8 mouse cellular contexts compared by ENCODE assay signal in genomic region chr7:30563117-30563905, GRCm38 (mm10). TPM values are rescaled to one million over a fixed set of nuclear protein-coding genes. Genes with fewer than 3 reads are reported as not detected.
DNase-seq lines count a peak whose midpoint lies in the region; ATAC-seq lines count a peak whose summit lies in the region.

TSS of gene U2af1l4 (plus strand) at chr7:30563301.
TSS of gene Gm49396 (plus strand) at chr7:30563344.
TSS of gene Psenen (minus strand) at chr7:30563627.

- DNase-seq in adrenal gland, adult 18-20 months (ENCODE audit: low spot score in 2 of 2): peak; percentile 88 to 90
- peak; percentile 98 for DNase-seq in embryo, embryonic 11 days
- peak; percentile 94 for DNase-seq in gastrocnemius, postnatal 25 days
- DNase-seq in intestine, embryonic 14.5 days (ENCODE audit: low spot score): peak; percentile 92
- DNase-seq in left cerebral cortex, postnatal 14 days (ENCODE audit: low spot score in 2 of 2): peak; percentile 97 to 98
- peak; percentile 99 for DNase-seq in mesoderm, embryonic 11.5 days (ENCODE audit: low read depth, low spot score)
- peak; percentile 93 to 96 for DNase-seq in right cerebral cortex, postnatal 36 days (ENCODE audit: low spot score in 2 of 2)
- DNase-seq in yolk sac, embryonic 10.5 days (ENCODE audit: low spot score): peak; percentile 96

- under 1% methylated on average over 45 of the region's 45 CpGs for WGBS in intestine, embryonic 14.5 days

- peak; percentile 84 for ATAC-seq in intestine, embryonic 14.5 days (replicated peaks; ENCODE audit: low FRiP score, low TSS enrichment, low read depth)

- H3K36me3 ChIP-seq in intestine, embryonic 14.5 days (ENCODE audit: control insufficient read depth, insufficient read depth, low read length): peaks cover 27% of the 10 kb centered on the region

- intact Hi-C loops in left cerebral cortex, postnatal 14 days (cut with DNase I): no loop called here

- peak within 1 kb of the TSS; percentile 60 for H3K4me2 ChIP-seq in intestine, embryonic 14.5 days (ENCODE audit: low read length)

- H3K9ac ChIP-seq in intestine, embryonic 14.5 days (ENCODE audit: low read length): peak within 1 kb of the TSS; percentile 81

- H3K9me3 ChIP-seq in intestine, embryonic 14.5 days (ENCODE audit: control insufficient read depth, low read length): no peaks in the 10 kb centered on the region

- no peaks in the 10 kb centered on the region for H3K27me3 ChIP-seq in intestine, embryonic 14.5 days (replicated peaks; ENCODE audit: control insufficient read depth, insufficient read depth, low read length)

- H3K27ac ChIP-seq in intestine, embryonic 14.5 days (ENCODE audit: low read depth): peak within 1 kb of the TSS; percentile 96

- H3K4me1 ChIP-seq in intestine, embryonic 14.5 days (replicated peaks; ENCODE audit: control insufficient read depth, insufficient read depth, low read length): peaks cover 15% of the 10 kb centered on the region; the same call in 1 of the 2 replicates

- H3K4me3 ChIP-seq in intestine, embryonic 14.5 days (ENCODE audit: low read depth, low read length): peak within 1 kb of the TSS; percentile 83

RNA-seq across cellular contexts. Expression of gene U2af1l4, which starts in this region (rescaled TPM):
- total RNA-seq in adrenal gland, adult 18-20 months (2021): 10 to 100 TPM; 67.1 to 67.4 TPM
- 10 to 100 TPM; 54.1 to 55.6 TPM for total RNA-seq in gastrocnemius, postnatal 25 days (2021)
- 92.3 and 94.5 TPM in 2 replicates for polyA plus RNA-seq in intestine, embryonic 14.5 days (2014; fragmentation: Nextera tagmentation; extraction: Ambion mirVana)
- total RNA-seq in left cerebral cortex, postnatal 14 days (2021): 10 to 100 TPM; 60.2 to 61.4 TPM

RNA-seq across cellular contexts. Expression of gene Gm49396, which starts in this region (rescaled TPM):
- total RNA-seq in adrenal gland, adult 18-20 months (2021): 1 to 10 TPM; 4.6 to 8.2 TPM
- total RNA-seq in gastrocnemius, postnatal 25 days (2021): 1 to 10 TPM; 1.6 to 2.2 TPM
- polyA plus RNA-seq in intestine, embryonic 14.5 days (2014; fragmentation: Nextera tagmentation; extraction: Ambion mirVana): 7.7 and 9.1 TPM in 2 replicates
- 1 to 10 TPM; 3.8 to 4.6 TPM for total RNA-seq in left cerebral cortex, postnatal 14 days (2021)

RNA-seq across cellular contexts. Expression of gene Psenen, which starts in this region (rescaled TPM):
- total RNA-seq in adrenal gland, adult 18-20 months (2021): 100 to 1,000 TPM; 130 to 154 TPM
- 10 to 100 TPM; 91.2 to 92.1 TPM for total RNA-seq in gastrocnemius, postnatal 25 days (2021)
- polyA plus RNA-seq in intestine, embryonic 14.5 days (2014; fragmentation: Nextera tagmentation; extraction: Ambion mirVana): 119 and 125 TPM in 2 replicates
- 10 to 100 TPM; 81.0 to 81.3 TPM for total RNA-seq in left cerebral cortex, postnatal 14 days (2021)

Comparison
In these comparisons a context has a peak if more than half of its experiments do, and no peak if none do; other contexts are left out.
1. Peak in every context shown above with its lines: DNase-seq, ATAC-seq, H3K4me3 ChIP-seq and H3K27ac ChIP-seq.